Mouse (Mus musculus) testis, adult 2 months (tissue): ENCODE measurements around the gene Pepd. TPM values are rescaled to one million over a fixed set of nuclear protein-coding genes. Genes with fewer than 3 reads are reported as not detected.
A peak's percentile ranks its signal among the peaks of the same experiment; 100 is the strongest.

Experiments used
- H3K27ac ChIP-seq: fragments of 200-500 bp; 2 replicates; pipeline ENCODE4 v1.5.1; 2012; ENCODE audit warnings: low read depth, low read length; ENCODE audit not compliant: control insufficient read depth, insufficient read depth
- H3K27me3 ChIP-seq: fragments of 200-500 bp; 2 replicates; pipeline ENCODE4 v1.6.1; 2012; ENCODE audit warnings: mild to moderate bottlenecking, low read length, moderate library complexity; ENCODE audit not compliant: control insufficient read depth, insufficient read depth
- H3K36me3 ChIP-seq: fragments of 200-500 bp; 2 replicates; pipeline ENCODE4 v1.6.1; 2012; ENCODE audit warnings: mild to moderate bottlenecking, low read length; ENCODE audit not compliant: control insufficient read depth, insufficient read depth
- H3K4me1 ChIP-seq: fragments of 200-500 bp; 2 replicates; pipeline ENCODE4 v1.6.1; 2012; ENCODE audit warnings: low read length; ENCODE audit not compliant: control insufficient read depth, insufficient read depth
- H3K4me3 ChIP-seq: fragments of 200-500 bp; 2 replicates; pipeline ENCODE4 v1.5.1; 2012; ENCODE audit warnings: low read depth, mild to moderate bottlenecking, low read length, moderate library complexity, mixed read lengths; ENCODE audit not compliant: control insufficient read depth
- CTCF ChIP-seq: fragments of 200-500 bp; IDR thresholded peaks from 2 replicates; pipeline ENCODE4 v1.5.1; 2012; ENCODE audit warnings: low read depth, mild to moderate bottlenecking, inconsistent platforms, low read length, moderate library complexity; ENCODE audit not compliant: control insufficient read depth, insufficient read depth, insufficient replicate concordance
- POLR2A ChIP-seq: fragments of 200-500 bp; IDR thresholded peaks from 2 replicates; pipeline ENCODE4 v1.6.1; 2012; ENCODE audit warnings: low read depth, mild to moderate bottlenecking, inconsistent platforms, low read length, moderate library complexity; ENCODE audit not compliant: control insufficient read depth
- polyA plus RNA-seq: library from polyadenylated mRNA; depleted of rRNA; stranded (reverse); fragments of >200 nt; gene quantifications from 2 replicates; pipeline ENCODE4 v1.2.3, GENCODE M21; 2012

Gene Pepd
- polyA plus RNA-seq, 1 experiment, result 15.4 TPM

- peak overlapping the region; percentile 31; the same call in 1 of the 2 replicates for H3K27ac ChIP-seq
- TF ChIP-seq CTCF, result no peak
- peak overlapping the region; percentile 84 for H3K4me3 ChIP-seq
Measured at GRCm38 (mm10) chr7:35064286-35065258, 152.4 kb downstream of the Pepd start.

GRCm38 (mm10) chr7:35065958-35066357 lies 153.8 kb downstream of the Pepd start:
- Histone ChIP-seq H3K4me3 (peak overlapping the region; percentile 88), H3K27me3 (no peaks in the 10 kb centered on the region), H3K4me1 (no peaks in the 10 kb centered on the region), H3K36me3 (no peaks in the 10 kb centered on the region), H3K27ac (peak overlapping the region; percentile 74)
- TF ChIP-seq CTCF (no peak), POLR2A (no peak)

More at GRCm38 (mm10) chr7:35064286-35065258, 152.4 kb downstream of the Pepd start:
- no peaks in the 10 kb centered on the region for H3K27me3 ChIP-seq
- H3K4me1 ChIP-seq, result no peaks in the 10 kb centered on the region
- H3K36me3 ChIP-seq, result no peaks in the 10 kb centered on the region

- H3K27ac ChIP-seq, result peak overlapping the region; percentile 74; the same call in 1 of the 2 replicates
- peak overlapping the region; percentile 88 for H3K4me3 ChIP-seq
- H3K4me1 ChIP-seq, result no peaks in the 10 kb centered on the region
- H3K27me3 ChIP-seq, result no peaks in the 10 kb centered on the region
- 0 out of 2 replicates have a peak, but pooled peaks have one; percentile 23 for TF ChIP-seq POLR2A
- TF ChIP-seq CTCF, result no peak
- H3K36me3 ChIP-seq, result no peaks in the 10 kb centered on the region
Measured at GRCm38 (mm10) chr7:35066640-35067212, 154.5 kb downstream of the Pepd start.

GRCm38 (mm10) chr7:35076645-35077044 lies 164.5 kb downstream of the Pepd start:
- no peak for TF ChIP-seq CTCF
- TF ChIP-seq POLR2A, result no peak
- no peak overlapping the region for H3K4me3 ChIP-seq
- no peaks in the 10 kb centered on the region for H3K27me3 ChIP-seq
- H3K27ac ChIP-seq, result no peak overlapping the region
- no peaks in the 10 kb centered on the region for H3K36me3 ChIP-seq
- H3K4me1 ChIP-seq, result no peaks in the 10 kb centered on the region; the same call in 1 of the 2 replicates

- H3K4me3 ChIP-seq, result no peak overlapping the region
- no peaks in the 10 kb centered on the region for H3K27me3 ChIP-seq
- no peaks in the 10 kb centered on the region; the same call in 1 of the 2 replicates for H3K4me1 ChIP-seq
- H3K36me3 ChIP-seq, result no peaks in the 10 kb centered on the region
- H3K27ac ChIP-seq, result peak overlapping the region; percentile 45; the same call in 1 of the 2 replicates
- TF ChIP-seq CTCF (no peak), POLR2A (no peak)
Measured at GRCm38 (mm10) chr7:35080843-35081338, 168.7 kb downstream of the Pepd start.

GRCm38 (mm10) chr7:35081406-35082104 lies 169.4 kb downstream of the Pepd start:
- Histone ChIP-seq H3K27me3 (peaks cover 2% of the 10 kb centered on the region; the same call in 1 of the 2 replicates), H3K4me1 (peaks cover 3% of the 10 kb centered on the region), H3K27ac (0 out of 2 replicates have a peak overlapping the region, but pooled peaks have one; percentile 47), H3K4me3 (no peak overlapping the region), H3K36me3 (no peaks in the 10 kb centered on the region)
- TF ChIP-seq POLR2A (no peak), CTCF (no peak)
